Mouse (Mus musculus): ENCODE data around the gene Trcg1.

GRCm38 (mm10) chr9:57218776-57219175, 17.6 kb upstream of the Trcg1 start:
- no peak for TF ChIP-seq CTCF (IDR thresholded peaks at IDR 0.05; ENCODE audit: borderline replicate concordance, insufficient read depth, low read depth, low read length)
- TF ChIP-seq POLR2A (IDR thresholded peaks at IDR 0.05; ENCODE audit: borderline replicate concordance, insufficient read depth, low read length), result no peak

Measured in cerebellum, adult 2 months (tissue).